Mouse (Mus musculus) cerebellum, adult 2 months (tissue): ENCODE measurements around the gene Slc4a3. TPM values are rescaled to one million over a fixed set of nuclear protein-coding genes. Genes with fewer than 3 reads are reported as not detected.

Source experiments
- DNase-seq, 2 experiments: peaks; one replicate each; pipeline ENCODE4 v3.0.0; 2021
- H3K27ac ChIP-seq: fragments of 200-500 bp; 2 replicates; pipeline ENCODE4 v1.5.1; 2012; ENCODE audit warnings: low read length, control low read depth, inconsistent platforms; ENCODE audit not compliant: insufficient read depth
- H3K27me3 ChIP-seq: fragments of 200-500 bp; 2 replicates; pipeline ENCODE4 v1.6.1; 2012; ENCODE audit warnings: inconsistent platforms, mild to moderate bottlenecking, low read length, moderate library complexity; ENCODE audit not compliant: control insufficient read depth, insufficient read depth
- H3K4me1 ChIP-seq: fragments of 200-500 bp; 2 replicates; pipeline ENCODE4 v1.6.1; 2011; ENCODE audit warnings: low read length; ENCODE audit not compliant: control insufficient read depth, insufficient read depth
- H3K4me3 ChIP-seq: fragments of 200-500 bp; replicated peaks from 2 replicates; pipeline ENCODE3; 2011; ENCODE audit warnings: mild to moderate bottlenecking, low read depth, low read length, control low read depth; ENCODE audit not compliant: insufficient read depth
- CTCF ChIP-seq: fragments of 200-500 bp; IDR thresholded peaks from 2 replicates; pipeline ENCODE4 v1.5.1; 2011; ENCODE audit warnings: low read depth, mild to moderate bottlenecking, control low read depth, low read length, moderate library complexity, borderline replicate concordance; ENCODE audit not compliant: insufficient read depth
- POLR2A ChIP-seq: fragments of 200-500 bp; IDR thresholded peaks from 2 replicates; pipeline ENCODE4 v1.6.1; 2011; ENCODE audit warnings: low read length, control low read depth, borderline replicate concordance; ENCODE audit not compliant: insufficient read depth
- WGBS: fragments of 180-500 bp; shearing (Covaris S2); methylation state at CpG from one replicate; pipeline ENCODE4 v1.1.7; 2018; 5-methylcytosine and 5-hydroxymethylcytosine counted together
- polyA plus RNA-seq: library from polyadenylated mRNA; depleted of rRNA; stranded (reverse); fragments of >200 nt; gene quantifications from 2 replicates; pipeline ENCODE4 v1.2.3, GENCODE M21; 2012

Gene Slc4a3
- polyA plus RNA-seq, 1 experiment, result 99.6 TPM

DNA sequence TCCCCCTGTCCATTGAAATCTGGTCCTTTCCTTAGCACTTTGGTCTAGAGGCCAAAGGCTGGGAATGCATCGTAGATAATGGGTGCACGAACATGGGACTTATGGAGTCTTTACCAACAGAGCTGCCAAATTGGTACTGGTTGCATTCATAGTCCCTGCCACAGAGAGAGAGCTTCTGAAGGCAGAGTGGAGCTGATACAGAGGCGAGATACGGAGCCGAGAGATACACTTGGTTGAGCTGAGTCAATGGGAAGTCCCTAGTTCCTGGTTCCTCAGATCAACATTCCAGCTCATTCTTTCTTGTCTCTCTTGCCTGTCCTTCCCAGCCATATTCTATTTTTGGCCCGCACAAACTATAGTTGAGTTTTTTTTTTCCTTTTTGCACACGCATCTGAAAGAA is 27.6 kb downstream of the Slc4a3 start:
- DNase-seq, result no peak
- Histone ChIP-seq H3K27ac (no peak overlapping the region), H3K27me3 (no peaks in the 10 kb centered on the region), H3K4me3 (no peak overlapping the region), H3K4me1 (peaks cover 16% of the 10 kb centered on the region; the same call in 1 of the 2 replicates)
- TF ChIP-seq POLR2A, result no peak
- no peak for TF ChIP-seq CTCF
- 93% methylated on average over 7 of the region's 7 CpGs for WGBS

DNA sequence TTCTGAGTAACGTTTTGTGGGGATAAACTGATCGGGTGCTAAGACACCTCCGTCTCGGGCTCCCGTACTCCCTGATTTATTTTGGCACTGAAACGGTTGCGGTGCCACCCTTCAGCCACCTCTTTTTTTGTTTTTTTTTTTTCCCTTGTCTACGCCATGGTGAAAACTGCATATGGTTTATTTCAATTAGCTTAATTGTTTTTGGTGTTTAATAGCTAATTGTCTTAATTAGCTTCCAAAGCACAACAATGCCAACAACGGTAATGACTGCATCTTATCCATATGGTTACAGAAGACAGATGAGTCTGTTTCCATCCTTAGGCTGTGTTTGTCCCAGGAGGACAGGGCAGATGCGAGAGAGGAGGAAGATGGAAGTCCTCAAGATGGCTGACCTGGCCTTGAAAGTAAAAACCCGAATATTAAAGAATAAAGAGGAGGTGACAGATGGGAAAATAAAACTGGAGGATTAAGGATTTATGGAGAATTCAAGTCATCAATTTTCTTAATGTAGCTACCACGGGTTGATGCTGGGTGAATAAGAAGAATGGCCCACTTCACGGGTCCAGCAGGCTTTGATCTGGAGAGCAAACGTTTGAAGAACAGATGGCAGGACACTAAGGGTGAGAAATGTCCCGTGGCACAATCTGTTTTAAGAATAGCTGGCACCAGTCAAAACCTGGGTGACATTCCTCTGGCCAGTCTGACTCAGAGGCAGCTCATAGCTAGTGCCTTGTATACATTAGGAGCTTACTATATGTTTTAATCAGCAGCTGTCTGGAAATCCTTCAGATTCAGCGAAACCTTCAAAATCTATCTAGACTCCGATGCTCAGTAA is 28.6 kb downstream of the Slc4a3 start:
- TF ChIP-seq POLR2A (no peak), CTCF (no peak)
- Histone ChIP-seq H3K4me1 (peaks cover 16% of the 10 kb centered on the region; the same call in 1 of the 2 replicates), H3K27ac (no peak overlapping the region), H3K4me3 (no peak overlapping the region), H3K27me3 (no peaks in the 10 kb centered on the region)
- DNase-seq, result peak; percentile 74 to 89
- 55% methylated on average over 17 of the region's 17 CpGs for WGBS

DNA sequence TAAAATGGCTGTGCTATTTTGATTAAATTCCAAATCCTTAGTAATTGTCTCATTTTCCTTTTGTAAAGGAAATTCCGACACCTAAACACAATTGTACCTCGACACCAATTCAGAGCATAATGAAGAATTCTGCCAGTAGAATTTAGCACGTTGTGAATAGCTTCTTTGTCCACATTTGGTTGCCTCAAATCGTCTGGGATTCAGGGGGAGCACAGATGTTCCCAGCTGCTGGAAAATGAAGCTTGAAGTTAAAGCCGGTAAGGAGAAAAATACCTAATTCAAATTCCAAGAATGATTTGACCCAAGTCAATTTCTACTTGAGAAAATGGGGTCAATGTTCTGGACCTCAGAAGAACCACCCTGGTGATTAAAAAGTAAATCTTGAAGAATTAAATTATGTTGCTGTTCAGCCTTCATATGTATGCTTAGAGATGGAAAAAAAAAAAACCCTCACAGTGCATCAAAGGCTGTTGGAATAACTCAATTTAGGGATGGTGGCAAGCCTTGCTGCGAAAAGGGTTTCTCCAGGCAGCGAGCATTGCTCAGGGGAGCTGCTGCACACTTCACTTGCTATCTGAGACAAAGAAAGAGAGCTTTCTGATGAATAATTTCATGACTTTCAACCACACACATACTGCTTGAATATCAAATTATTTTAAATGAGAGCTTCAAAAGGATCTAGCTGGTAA is 36.0 kb downstream of the Slc4a3 start:
- DNase-seq, result no peak
- no peaks in the 10 kb centered on the region for H3K27me3 ChIP-seq
- no peak overlapping the region for H3K4me3 ChIP-seq
- TF ChIP-seq CTCF, result no peak
- TF ChIP-seq POLR2A, result no peak
- no peaks in the 10 kb centered on the region for H3K4me1 ChIP-seq
- WGBS, result 71% methylated on average over 7 of the region's 7 CpGs
- H3K27ac ChIP-seq, result no peak overlapping the region

DNA sequence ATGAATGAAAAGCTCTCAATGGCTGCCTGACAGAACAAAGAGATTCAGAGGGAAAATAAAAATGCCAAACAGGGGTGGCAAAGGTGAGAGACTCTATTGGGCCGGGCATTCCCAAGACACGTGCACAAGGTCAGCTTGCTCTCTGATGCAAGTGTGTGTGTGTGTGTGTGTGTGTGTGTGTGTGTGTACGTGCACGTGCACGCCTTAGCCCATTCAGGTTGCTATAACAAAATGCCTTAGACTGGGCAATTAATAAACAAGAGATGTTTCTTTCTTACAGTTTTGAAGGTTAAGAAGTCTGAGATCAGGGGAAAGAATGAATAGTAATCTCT is 36.5 kb downstream of the Slc4a3 start:
- no peak overlapping the region for H3K4me3 ChIP-seq
- H3K4me1 ChIP-seq, result no peaks in the 10 kb centered on the region
- 83% methylated on average over 5 of the region's 5 CpGs for WGBS
- H3K27ac ChIP-seq, result no peak overlapping the region
- DNase-seq, result no peak
- no peaks in the 10 kb centered on the region for H3K27me3 ChIP-seq
- TF ChIP-seq POLR2A, result no peak
- no peak for TF ChIP-seq CTCF

DNA sequence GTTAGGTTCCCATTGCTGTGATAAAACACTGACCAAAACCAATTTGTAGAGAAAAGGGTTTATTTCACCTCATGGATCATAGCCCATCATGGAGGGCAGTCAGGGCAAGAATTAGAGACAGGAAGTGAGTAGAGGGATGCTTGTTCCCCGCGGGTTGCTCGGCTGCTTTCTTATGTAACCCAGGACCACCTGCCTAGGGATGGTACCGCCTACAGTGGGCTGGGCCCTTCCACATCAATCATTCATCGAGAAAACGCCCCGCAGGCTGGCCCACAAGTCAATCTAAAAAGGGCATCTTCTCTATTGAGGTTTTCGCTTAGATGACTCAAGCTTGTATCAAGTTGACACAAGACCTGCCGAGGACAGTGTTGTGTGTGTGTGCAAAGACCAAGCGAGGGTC is 37.0 kb downstream of the Slc4a3 start:
- peaks cover 4% of the 10 kb centered on the region; the same call in 1 of the 2 replicates for H3K4me1 ChIP-seq
- 83% methylated on average over 10 of the region's 10 CpGs for WGBS
- TF ChIP-seq CTCF (no peak), POLR2A (no peak)
- no peak overlapping the region for H3K4me3 ChIP-seq
- H3K27ac ChIP-seq, result no peak overlapping the region
- no peak for DNase-seq
- no peaks in the 10 kb centered on the region for H3K27me3 ChIP-seq

DNA sequence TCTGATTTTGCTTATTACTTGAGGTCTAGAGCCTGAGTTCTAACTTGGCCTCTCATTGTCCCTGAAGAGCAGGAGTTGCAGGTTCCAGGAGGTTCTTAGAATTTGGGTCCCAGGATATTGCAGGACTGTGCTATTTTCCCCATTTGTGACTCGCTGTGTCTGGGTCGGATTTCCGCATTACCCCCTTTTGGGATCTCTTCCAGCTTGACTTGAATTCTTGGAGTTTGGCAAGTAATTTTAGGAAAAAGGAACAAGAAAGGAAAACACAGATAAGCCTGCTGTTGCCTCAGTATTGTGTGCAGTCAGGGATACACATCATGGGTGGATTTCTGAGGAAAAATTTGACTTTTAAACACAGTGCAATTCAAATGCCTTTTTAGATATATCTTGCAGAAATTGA is 40.7 kb downstream of the Slc4a3 start:
- Histone ChIP-seq H3K27ac (no peak overlapping the region), H3K27me3 (no peaks in the 10 kb centered on the region), H3K4me1 (peaks cover 19% of the 10 kb centered on the region; the same call in 1 of the 2 replicates), H3K4me3 (no peak overlapping the region)
- 88% methylated on average over 3 of the region's 3 CpGs for WGBS
- no peak for DNase-seq
- TF ChIP-seq CTCF (no peak), POLR2A (no peak)

DNA sequence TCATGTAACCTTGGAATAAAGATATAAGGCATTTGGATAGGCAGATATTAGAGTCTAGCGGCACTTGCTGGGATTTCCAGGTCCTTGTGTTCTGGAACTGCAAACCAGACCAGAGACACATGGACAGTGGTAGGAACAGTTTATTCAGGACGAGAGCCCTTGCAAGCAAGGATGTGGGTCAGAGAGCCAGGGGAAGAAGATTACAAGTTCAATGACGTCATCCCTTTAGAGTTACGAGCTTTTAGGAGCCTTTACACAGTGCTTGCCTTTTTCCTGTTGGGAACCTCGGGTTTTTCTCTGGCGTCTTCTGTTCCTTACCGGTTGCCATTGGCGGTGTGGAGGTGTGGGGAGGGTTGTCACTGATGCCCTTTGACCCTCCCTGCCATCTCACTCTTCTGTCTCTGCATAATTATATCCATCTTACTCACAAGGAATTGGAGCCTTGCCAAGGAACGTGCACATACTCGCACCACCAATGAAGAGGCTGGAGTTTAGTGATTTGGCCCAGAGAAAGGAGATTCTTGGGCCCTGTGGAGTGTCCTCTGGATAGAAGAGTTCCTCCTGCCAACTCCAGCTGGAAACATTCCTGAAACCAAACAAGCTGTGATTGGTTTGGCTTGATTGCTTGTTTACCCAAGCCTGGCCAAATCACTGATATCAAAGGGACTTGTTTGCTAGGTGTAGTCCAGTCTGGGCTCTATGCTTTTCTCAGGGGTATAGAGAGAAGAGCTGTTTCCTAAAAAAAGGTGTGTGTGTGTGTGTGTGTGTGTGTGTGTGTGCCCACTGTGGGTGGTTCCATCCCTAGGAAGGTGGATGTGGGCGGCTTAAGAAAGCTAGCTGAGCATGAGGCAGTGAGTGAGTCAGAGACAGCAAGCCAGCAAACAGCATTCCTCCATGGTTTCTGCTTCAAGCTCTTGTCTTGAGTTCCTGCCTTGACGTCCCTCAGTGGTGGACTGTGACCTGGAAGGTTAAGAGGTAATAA is 42.0 kb downstream of the Slc4a3 start:
- H3K27ac ChIP-seq, result no peak overlapping the region
- TF ChIP-seq POLR2A (no peak), CTCF (no peak)
- WGBS, result 67% methylated on average over 12 of the region's 12 CpGs
- H3K4me3 ChIP-seq, result no peak overlapping the region
- H3K4me1 ChIP-seq, result peaks cover 19% of the 10 kb centered on the region; the same call in 1 of the 2 replicates
- DNase-seq, result peak in 1 of 2 experiments; percentile 52
- no peaks in the 10 kb centered on the region for H3K27me3 ChIP-seq
